Mouse (Mus musculus) urinary bladder, adult 2 months (tissue): Measurements from ENCODE around the gene Rsbn1. TPM values are rescaled to one million over a fixed set of nuclear protein-coding genes. Genes with fewer than 3 reads are reported as not detected.

Experiments used
- DNase-seq: peaks from one replicate; pipeline ENCODE4 v3.0.0; 2022; ENCODE audit warnings: low spot score
- polyA plus RNA-seq: library from polyadenylated mRNA; depleted of rRNA; stranded (reverse); fragments of >200 nt; gene quantifications from 2 replicates; pipeline ENCODE4 v1.2.3, GENCODE M21; 2012; rRNA removed

Rsbn1 gene
- polyA plus RNA-seq, 1 experiment = 6.6 TPM

DNA sequence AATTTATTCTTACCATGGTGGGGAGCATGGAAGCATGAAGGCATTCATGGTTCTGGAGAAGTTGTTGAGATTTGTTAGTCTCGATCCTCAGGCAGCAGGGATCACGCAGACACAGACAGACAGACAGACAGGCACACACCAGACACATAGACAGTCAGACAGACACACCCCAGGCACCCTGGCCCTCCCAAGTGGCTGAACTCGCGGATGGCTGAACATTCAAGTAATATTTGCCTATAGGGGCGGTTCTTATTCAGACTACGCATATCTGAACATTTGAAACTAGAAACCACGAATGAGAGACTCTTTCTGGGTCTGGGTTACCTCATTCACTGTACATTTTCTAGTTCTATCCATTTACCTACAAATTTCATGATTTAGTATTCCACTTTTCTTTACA is 34.7 kb downstream of the Rsbn1 start:
- DNase-seq = no peak

DNA sequence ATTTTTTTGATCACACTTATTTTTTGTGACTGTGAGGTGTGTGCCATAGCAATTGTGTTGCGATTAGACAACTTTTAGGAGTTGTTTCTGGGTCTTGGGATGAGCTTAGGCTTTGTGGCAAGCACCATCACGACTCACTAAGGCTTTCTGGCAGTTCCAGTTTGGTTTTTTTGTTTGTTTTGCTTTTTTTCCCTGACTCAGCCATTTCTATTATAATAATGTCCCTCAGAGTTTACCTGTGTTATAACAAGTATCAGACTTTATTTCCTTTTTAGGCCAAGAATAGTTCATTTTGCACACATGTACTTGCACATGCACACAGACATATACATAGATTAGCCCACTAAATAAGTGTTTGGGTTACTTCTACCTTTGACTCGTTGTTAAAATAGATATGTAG is 46.7 kb downstream of the Rsbn1 start:
- DNase-seq = no peak

DNA sequence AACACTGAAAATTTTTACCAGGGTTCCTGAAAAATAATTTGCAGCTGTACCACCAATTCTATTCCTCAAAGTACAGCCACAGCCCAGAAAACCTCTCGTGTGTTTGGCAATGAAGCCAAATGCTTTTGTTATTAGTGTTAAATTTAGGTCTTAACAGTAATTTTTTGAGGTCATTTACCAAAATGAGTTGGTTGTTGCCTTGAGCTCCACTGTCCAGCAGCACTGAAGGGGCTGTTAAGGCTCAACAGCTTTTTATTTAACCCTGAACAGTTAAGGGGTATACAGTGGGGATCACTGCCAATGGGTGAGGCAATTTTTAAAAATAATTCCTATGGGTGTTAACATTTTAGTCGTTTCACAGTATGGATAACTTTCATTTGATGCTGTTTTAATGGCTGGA is 53.3 kb downstream of the Rsbn1 start:
- no peak for DNase-seq

DNA sequence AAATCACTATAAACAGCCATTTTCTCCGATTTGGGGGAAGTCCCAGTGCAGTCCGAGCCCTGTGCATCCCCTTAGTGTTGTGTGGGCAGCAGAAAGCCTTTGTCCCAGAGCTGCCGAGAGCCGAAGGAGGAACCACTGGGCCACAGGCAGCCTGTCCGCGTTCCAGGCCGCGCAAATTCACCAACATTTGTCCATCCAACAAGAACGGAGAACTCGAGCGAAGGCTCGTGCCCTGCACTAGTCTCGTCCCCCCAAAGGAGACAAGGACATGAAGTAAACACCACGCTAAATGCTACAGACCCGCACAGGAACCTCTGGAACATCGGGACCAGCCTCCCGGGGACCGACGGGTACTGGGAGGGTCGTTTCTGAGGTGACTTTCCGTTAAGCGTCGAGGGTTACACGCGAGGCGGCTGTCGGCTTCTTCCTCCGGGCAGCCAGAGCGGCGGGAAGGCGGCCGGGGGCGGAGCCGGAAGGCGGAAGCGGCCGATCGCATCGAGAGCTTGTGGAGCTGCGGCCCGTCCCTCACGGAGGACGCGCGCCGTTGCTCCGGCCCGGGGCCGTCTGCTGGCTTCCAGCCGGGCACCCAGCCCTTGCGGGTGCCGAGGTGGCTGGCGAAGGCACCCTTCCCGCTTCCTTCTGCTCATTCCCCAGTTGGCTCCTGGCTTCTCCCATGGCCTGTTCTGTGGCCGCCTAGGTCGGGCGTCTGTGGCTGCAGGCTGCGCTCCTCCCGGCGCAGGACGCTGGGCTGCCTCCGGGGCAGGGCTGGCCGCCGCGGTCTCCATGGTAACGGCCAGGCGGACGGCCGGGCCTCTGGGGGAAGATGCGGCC is 54.2 kb downstream of the Rsbn1 start, which contains the start of gene Phtf1:
TSS of gene Phtf1 (plus strand) at position 250 of the 831 bp plus-strand sequence.
- peak; percentile 87 for DNase-seq

DNA sequence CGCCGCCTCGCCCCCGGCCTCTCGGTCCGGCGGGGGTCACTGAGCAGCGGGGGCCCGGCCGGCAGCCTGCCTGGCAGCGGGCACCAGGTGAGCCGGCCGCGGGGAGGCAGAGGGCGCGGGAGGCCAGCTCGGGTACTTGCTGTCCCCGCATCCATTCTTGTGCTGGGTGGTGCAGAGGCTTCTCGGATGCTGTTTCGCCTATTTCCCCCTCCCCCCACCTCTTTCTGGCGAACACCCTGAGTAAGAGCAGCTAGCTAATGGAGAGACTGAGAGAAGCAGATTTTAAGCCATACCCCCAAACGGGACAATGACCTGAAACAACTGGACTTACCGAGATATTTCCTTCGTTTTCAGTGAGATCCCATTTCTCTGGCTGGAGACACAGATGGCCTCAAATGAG is 54.8 kb downstream of the Rsbn1 start:
- no peak for DNase-seq

DNA sequence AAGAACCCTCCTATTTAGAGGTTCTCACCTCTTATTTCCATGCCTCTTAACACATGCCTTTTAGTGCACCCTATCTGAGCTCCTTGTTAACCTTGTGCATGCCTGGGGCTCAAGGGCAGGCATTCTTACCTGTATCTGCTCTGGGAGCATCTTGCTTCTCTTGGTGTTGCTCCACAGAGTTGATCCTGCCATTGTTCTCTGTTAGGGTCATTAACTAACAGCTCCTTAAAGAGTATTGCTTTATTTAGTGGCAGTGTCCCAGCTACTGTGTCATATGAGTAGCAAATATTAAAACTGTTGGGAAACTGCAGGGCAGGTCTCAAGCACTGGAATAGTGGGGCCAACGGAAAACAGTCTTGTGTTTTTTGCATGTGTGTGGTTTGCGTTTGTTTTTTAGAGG is 57.2 kb downstream of the Rsbn1 start:
- no peak for DNase-seq

DNA sequence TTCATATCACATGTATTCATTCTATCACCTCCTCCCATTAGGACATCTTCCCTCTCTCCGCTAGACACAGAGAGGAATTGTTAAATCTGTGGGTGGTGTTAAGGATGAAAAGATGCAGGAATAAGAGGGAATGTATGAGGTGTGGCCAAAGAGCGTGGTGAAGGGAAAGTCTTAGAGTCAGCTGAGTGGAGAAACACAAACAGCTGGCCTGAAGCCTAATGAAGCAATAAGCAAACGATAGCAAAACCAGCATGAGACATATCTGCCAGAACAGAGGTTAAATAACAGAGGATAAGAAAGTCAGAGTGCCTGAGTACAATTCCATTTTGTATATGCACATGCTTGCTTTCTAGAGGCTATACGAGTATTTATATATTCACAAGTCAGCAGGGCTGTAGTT is 70.6 kb downstream of the Rsbn1 start:
- DNase-seq = no peak

DNA sequence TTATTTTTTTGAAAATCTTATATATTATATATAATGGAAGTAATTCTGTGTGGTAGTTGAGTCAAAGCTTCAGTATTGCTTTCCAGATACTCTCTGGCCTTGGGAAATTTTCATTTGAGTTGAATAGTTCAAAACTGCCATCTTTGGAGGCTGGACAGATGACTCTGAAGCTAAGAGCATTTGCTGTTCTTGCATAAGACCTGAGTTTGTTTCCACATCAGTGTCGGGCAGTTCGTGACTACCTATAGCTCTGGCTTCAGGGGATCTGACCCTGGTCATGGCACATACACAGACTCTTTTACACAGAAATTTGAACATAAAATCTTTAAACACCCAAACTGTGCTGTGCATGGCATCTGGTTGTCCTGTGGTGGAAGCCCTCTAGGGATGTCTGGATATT is 71.3 kb downstream of the Rsbn1 start:
- no peak for DNase-seq

DNA sequence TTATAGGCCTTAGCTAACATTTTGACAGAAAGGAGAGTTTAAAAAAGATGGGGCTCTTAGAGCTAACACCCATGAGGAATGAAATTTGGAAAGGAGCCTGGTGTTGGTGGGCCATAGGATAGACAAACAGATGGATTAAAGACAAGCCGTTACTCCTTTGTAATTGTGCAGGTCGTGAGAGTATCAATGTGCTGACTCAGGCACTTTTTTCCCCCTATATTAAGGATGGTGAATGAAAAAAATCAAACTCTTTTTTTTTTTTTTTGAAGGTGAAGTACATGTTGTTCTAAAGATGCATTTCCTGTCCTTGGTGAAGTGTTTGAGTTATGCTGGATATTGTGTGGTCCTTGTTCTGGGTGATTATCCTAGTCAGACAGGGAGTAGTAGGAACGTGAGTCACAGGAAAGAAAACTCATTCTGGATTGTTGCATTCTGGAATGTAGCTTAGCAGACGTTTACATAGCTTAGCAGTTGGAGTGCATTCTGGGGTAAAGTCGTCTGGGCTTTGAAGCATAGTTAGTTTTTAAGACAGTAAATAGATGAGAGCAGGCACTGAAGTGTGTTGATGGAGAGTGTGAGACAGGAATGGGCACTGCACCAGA is 74.0 kb downstream of the Rsbn1 start:
- no peak for DNase-seq

DNA sequence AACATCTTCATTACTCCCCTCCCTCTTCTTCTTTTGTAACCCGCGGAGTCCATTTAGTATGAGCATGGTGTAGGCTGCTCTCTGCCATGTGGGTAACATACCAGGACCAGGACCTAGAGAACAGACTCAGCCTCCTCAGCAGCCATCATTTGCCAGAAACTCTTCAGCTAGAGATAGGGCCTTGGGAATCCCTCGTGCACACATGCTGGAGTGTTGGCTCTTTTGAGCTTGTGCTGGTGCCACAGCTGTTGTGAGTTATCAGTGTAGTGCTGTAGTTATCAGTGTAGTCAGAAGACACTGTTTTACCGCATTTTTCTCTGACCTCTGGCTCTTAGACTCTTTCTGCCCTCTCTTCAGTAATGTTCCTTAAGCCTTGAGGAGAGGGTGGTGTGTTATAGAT is 75.4 kb downstream of the Rsbn1 start:
- no peak for DNase-seq

DNA sequence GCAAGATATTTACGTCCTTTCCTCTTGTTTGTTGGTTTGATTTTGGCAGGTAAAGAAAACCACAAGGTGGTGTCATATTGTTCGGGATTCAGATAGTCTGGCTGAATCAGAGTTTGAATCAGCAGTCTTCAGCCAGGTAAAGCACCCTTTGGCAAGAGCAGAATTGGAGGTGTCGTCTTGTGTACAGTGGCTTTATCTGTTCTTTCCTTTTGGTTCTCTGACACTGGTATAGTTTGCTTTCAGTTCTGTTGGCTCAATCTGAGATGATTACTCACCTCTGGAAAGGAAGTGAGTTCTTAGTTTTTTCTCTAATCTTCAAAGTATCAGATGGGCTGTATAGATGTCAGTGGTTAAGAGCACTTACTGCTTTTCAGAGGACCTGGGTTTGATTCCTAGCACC is 77.4 kb downstream of the Rsbn1 start:
- no peak for DNase-seq

DNA sequence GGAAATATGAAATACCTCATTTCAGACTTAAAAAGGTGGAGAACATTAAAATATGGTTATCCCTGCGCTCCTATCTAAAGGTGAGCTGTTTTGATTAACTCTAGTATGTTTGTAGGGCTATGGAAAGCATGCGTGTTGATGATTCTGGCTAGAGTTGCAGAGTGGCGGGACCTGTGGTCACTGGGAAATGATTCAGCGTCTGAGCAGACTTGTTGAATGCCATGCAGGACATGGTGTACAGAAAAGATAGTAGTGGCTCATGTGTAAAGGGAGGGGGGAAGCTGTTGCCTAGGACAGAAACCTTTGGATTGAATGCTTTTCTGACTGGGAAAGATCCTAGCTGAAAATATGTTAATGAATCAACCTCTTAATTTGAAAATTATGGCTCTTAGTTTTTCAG is 84.8 kb downstream of the Rsbn1 start:
- DNase-seq = no peak

DNA sequence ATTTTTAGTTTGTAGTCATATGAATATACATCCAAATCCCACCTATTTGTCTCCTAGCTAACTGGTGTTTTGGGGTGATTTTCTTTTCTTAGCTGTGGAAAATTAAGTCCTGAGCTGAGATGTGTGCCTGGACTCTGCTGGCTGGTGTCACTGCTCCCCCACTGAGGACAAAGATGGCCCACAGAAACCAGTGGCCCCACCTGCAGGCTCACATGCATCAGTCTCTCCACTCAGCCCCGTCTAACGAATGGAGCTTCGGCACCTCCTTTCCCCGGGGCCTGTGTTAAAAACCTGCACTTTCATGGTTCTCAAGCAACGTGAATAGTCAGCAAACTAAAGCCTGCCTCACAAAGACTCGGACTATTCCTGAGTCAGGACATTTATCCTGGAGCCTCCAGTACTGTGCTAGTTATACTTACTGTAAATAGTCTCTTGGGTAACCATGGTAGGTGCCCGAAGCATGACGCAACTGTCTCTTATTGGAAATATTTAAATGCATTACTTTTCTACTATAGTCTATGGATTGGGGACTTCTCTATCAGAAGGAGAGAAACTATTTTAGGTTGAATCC is 93.1 kb downstream of the Rsbn1 start:
- no peak for DNase-seq

DNA sequence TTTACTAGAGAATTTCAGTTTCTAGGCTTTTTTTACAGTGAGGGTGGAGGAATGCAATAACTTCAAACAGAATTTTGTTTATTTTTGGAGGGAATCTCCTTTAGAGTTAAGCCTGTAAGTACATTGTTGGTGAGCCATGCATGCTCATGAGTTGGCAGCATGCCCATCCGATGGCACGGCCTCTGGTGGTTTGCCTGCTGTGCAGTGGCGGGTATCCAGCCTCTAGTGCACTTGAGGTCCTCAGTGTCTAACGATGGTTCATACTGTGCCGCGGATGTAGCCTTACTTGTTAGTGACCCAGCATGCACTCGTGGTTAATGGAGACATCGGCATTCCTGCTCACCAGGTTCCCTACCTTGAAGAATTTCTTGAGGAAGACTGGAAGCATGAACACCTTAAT is 93.6 kb downstream of the Rsbn1 start:
- no peak for DNase-seq

DNA sequence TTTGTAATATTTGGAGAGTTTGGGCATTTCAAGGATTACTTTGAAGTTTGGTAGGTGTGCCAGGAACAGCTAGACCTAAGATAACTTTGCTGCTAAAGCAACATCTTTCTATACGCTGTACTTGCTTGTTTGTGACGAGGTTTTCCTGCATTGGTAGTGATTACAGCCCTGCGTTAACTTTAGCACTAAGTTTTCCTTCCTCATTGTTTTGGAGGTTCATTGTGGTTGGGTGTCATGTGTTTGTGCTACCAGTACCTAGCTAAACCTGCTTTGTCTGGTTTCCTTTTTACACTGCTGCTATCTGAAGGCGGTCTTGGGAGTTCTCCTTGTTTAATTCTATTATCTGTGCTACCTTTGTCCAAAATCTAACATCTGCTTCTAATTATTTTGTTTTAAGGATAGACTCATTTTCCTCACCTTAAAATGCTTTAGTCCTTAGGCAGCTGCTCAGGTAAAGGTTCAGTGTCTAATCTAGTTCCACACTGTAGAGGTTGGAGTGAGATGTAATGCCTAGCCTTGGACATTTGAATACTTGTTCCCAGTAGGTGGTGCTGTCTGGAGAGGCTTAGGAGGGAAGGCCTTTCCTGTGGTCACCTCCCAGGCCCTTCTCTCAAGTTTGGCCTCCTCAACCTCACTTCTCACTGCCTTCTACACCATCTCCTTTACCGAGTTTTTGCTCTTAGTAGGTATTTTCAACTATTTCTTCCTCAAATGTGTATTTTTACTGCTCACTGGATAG is 96.2 kb downstream of the Rsbn1 start:
- DNase-seq = no peak

DNA sequence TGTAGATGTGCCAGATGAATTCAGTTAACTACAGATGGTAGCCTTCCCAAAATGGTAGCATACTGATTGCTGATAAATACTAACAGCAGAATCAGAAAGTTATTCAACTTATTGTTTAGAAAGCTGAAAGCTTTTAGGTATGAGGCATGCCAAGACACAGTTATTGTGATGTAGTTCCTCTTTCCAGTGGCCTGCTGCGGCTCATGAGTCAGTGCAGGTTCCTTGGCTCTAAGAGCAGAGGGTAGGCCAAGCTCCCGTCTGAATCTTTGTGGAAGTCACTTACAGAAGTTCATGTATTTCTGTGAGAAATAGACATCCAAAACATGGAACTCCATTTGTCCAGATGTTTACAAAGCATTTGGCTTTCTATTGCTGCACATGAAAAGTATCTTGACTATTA is 98.1 kb downstream of the Rsbn1 start:
- no peak for DNase-seq

Other genes starting within 250 kb of the Rsbn1 start
- 23.7 and 36.4 TPM in 2 replicates for gene Olfml3, start 176.1 kb upstream of the Rsbn1 start, polyA plus RNA-seq
- not detected in 2 replicates for gene Gm10964, start 174.8 kb upstream of the Rsbn1 start, polyA plus RNA-seq
- 31.6 and 44.1 TPM in 2 replicates for gene Hipk1, start 122.6 kb upstream of the Rsbn1 start, polyA plus RNA-seq
- gene Dclre1b, start 104.7 kb upstream of the Rsbn1 start, polyA plus RNA-seq = 7.5 and 8.1 TPM in 2 replicates
- 20.5 and 22.3 TPM in 2 replicates for gene Ap4b1, start 104.6 kb upstream of the Rsbn1 start, polyA plus RNA-seq
- 0.06 and 0.34 TPM in 2 replicates for gene Gm43064, start 104.5 kb upstream of the Rsbn1 start, polyA plus RNA-seq
- 0.18 and 0.19 TPM in 2 replicates for gene Bcl2l15, start 81.5 kb upstream of the Rsbn1 start, polyA plus RNA-seq
- gene Ptpn22, start 54.3 kb upstream of the Rsbn1 start, polyA plus RNA-seq = 1.6 and 1.7 TPM in 2 replicates
- 12.0 and 13.6 TPM in 2 replicates for gene Phtf1, start 54.0 kb downstream of the Rsbn1 start, polyA plus RNA-seq